Mouse (Mus musculus): ENCODE measurements around the gene Fcgr2b.
"Not testable (repeated sequence)": the region's sequence is repeated elsewhere in the genome, so short reads cannot be mapped to it uniquely, and the experiment has no call there.

The Fcgr2b gene

GRCm38 (mm10) chr1:170976447-170976846 lies at the start of gene Fcgr2b:
TSS of gene Fcgr2b (minus strand) at chr1:170976547.
- DNase-seq (ENCODE audit: low spot score in 2 of 2) = no peak

GRCm38 (mm10) chr1:171019311-171019950 lies 43.1 kb upstream of the Fcgr2b start:
- DNase-seq (ENCODE audit: low spot score in 2 of 2) = no peak

- no peak for DNase-seq (ENCODE audit: low spot score in 2 of 2)
Observed at GRCm38 (mm10) chr1:171018737-171019136, 42.4 kb upstream of the Fcgr2b start, which contains the start of gene Fcgr4. TSS of gene Fcgr4 (plus strand) at chr1:171018920.

GRCm38 (mm10) chr1:171017468-171018158 lies 41.3 kb upstream of the Fcgr2b start:
- DNase-seq (ENCODE audit: low spot score in 2 of 2) = no peak

GRCm38 (mm10) chr1:171016676-171017356 lies 40.5 kb upstream of the Fcgr2b start:
- no peak for DNase-seq (ENCODE audit: low spot score in 2 of 2)

- DNase-seq (ENCODE audit: low spot score in 2 of 2) = no peak
Observed at GRCm38 (mm10) chr1:171011733-171012132, 35.4 kb upstream of the Fcgr2b start.

GRCm38 (mm10) chr1:171006905-171007304 lies 30.6 kb upstream of the Fcgr2b start:
- no peak for DNase-seq (ENCODE audit: low spot score in 2 of 2)

- DNase-seq (ENCODE audit: low spot score in 2 of 2) = no peak
Observed at GRCm38 (mm10) chr1:171006335-171006734, 30.0 kb upstream of the Fcgr2b start.

GRCm38 (mm10) chr1:171005586-171005985 lies 29.2 kb upstream of the Fcgr2b start:
- no peak for DNase-seq (ENCODE audit: low spot score in 2 of 2)

GRCm38 (mm10) chr1:171005081-171005480 lies 28.7 kb upstream of the Fcgr2b start:
- DNase-seq (ENCODE audit: low spot score in 2 of 2) = no peak

- no peak for DNase-seq (ENCODE audit: low spot score in 2 of 2)
Observed at GRCm38 (mm10) chr1:170999811-171000210, 23.5 kb upstream of the Fcgr2b start.

- DNase-seq (ENCODE audit: low spot score in 2 of 2) = peak in 1 of 2 experiments; percentile 52
Observed at GRCm38 (mm10) chr1:170997756-170998655, 21.7 kb upstream of the Fcgr2b start.

GRCm38 (mm10) chr1:170996753-170997152 lies 20.4 kb upstream of the Fcgr2b start:
- peak in 1 of 2 experiments; percentile 28 for DNase-seq (ENCODE audit: low spot score in 2 of 2)

- DNase-seq (ENCODE audit: low spot score in 2 of 2) = no peak
Observed at GRCm38 (mm10) chr1:170996034-170996433, 19.7 kb upstream of the Fcgr2b start.

GRCm38 (mm10) chr1:170992550-170992949 lies 16.2 kb upstream of the Fcgr2b start:
- no peak for DNase-seq (ENCODE audit: low spot score in 2 of 2)

- no peak for DNase-seq (ENCODE audit: low spot score in 2 of 2)
Observed at GRCm38 (mm10) chr1:170989656-170990055, 13.3 kb upstream of the Fcgr2b start.

GRCm38 (mm10) chr1:170985861-170986260 lies 9.5 kb upstream of the Fcgr2b start:
- DNase-seq (ENCODE audit: low spot score in 2 of 2) = no peak

GRCm38 (mm10) chr1:170985092-170985491 lies 8.7 kb upstream of the Fcgr2b start:
- no peak for DNase-seq (ENCODE audit: low spot score in 2 of 2)

- DNase-seq (ENCODE audit: low spot score in 2 of 2) = no peak
Observed at GRCm38 (mm10) chr1:170983066-170983465, 6.7 kb upstream of the Fcgr2b start.

GRCm38 (mm10) chr1:170982301-170982700 lies 6.0 kb upstream of the Fcgr2b start:
- DNase-seq (ENCODE audit: low spot score in 2 of 2) = no peak

GRCm38 (mm10) chr1:170981679-170982078 lies 5.3 kb upstream of the Fcgr2b start:
- DNase-seq (ENCODE audit: low spot score in 2 of 2) = not testable (repeated sequence)

GRCm38 (mm10) chr1:170978601-170979000 lies 2.3 kb upstream of the Fcgr2b start:
- no peak for DNase-seq (ENCODE audit: low spot score in 2 of 2)
